Mouse (Mus musculus): ENCODE data around the gene Olfr1448.
"Not testable (repeated sequence)": the region's sequence is repeated elsewhere in the genome, so short reads cannot be mapped to it uniquely, and the experiment has no call there.

The Olfr1448 gene

GRCm38 (mm10) chr19:12924319-12924718, at the start of gene Olfr1448:
Olfr1448 (minus strand) TSS chr19:12924419.
- DNase-seq (ENCODE audit: low spot score in 2 of 2): no peak

- DNase-seq (ENCODE audit: low spot score in 2 of 2): not testable (repeated sequence)
Observed at GRCm38 (mm10) chr19:12970082-12970481, 45.9 kb upstream of the Olfr1448 start.

GRCm38 (mm10) chr19:12949958-12950357, 25.7 kb upstream of the Olfr1448 start, which contains the start of gene Olfr1450:
Olfr1450 (plus strand) TSS chr19:12950258.
- no peak for DNase-seq (ENCODE audit: low spot score in 2 of 2)

GRCm38 (mm10) chr19:12930540-12930939, 6.3 kb upstream of the Olfr1448 start, which contains the start of gene Olfr1449:
Olfr1449 (plus strand) TSS chr19:12930840.
- DNase-seq (ENCODE audit: low spot score in 2 of 2): no peak

- no peak for DNase-seq (ENCODE audit: low spot score in 2 of 2)
Observed at GRCm38 (mm10) chr19:12903643-12904042, 20.6 kb downstream of the Olfr1448 start, which contains the start of gene Olfr1447. Olfr1447 (minus strand) TSS chr19:12903743.

- DNase-seq (ENCODE audit: low spot score in 2 of 2): no peak
Observed at GRCm38 (mm10) chr19:12893424-12893823, 30.8 kb downstream of the Olfr1448 start, which contains the start of gene Olfr1446. Olfr1446 (minus strand) TSS chr19:12893524.

GRCm38 (mm10) chr19:12883555-12883954, 40.7 kb downstream of the Olfr1448 start, which contains the start of gene Olfr1445:
Olfr1445 (plus strand) TSS chr19:12883855.
- DNase-seq (ENCODE audit: low spot score in 2 of 2): no peak

Measured in urinary bladder, adult 18-20 months (tissue).